Mouse (Mus musculus): Measurements from ENCODE around the gene Igfbp5. TPM values are rescaled to one million over a fixed set of nuclear protein-coding genes. Genes with fewer than 3 reads are reported as not detected.

The Igfbp5 gene
- polyA plus RNA-seq (2021; fragmentation: Nextera tagmentation): 6.5 and 11.6 TPM in 2 replicates
- long read RNA-seq, experiment 1, full-length matches to known transcripts: 11 of 46 reads
- long read RNA-seq, experiment 1, partial matches to known transcripts: 1 of 46 reads
- long read RNA-seq, experiment 1, other reads (novel, unspliced or antisense): 34 of 46 reads
- long read RNA-seq, experiment 2, full-length matches to known transcripts: 1 of 27 reads
- long read RNA-seq, experiment 2, partial matches to known transcripts: 0 of 27 reads
- long read RNA-seq, experiment 2, other reads (novel, unspliced or antisense): 26 of 27 reads

GRCm38 (mm10) chr1:72874287-72875211 lies at the start of gene Igfbp5:
TSS of gene Igfbp5 (minus strand) at chr1:72874884.

GRCm38 (mm10) chr1:72823751-72824706 lies 50.7 kb downstream of the Igfbp5 start, which contains the start of gene Igfbp2:
TSS of gene Igfbp2 (plus strand) at chr1:72824503.

Other genes with a start within 250 kb of the Igfbp5 start
- gene Ankar, start 174.3 kb downstream of the Igfbp5 start, polyA plus RNA-seq (2021; fragmentation: Nextera tagmentation): not detected in 2 replicates
- gene Rpl37a, start 163.6 kb downstream of the Igfbp5 start, polyA plus RNA-seq (2021; fragmentation: Nextera tagmentation): 1,840 and 2,002 TPM in 2 replicates
- 50.3 and 67.2 TPM in 2 replicates for gene Igfbp2, start 50.4 kb downstream of the Igfbp5 start, polyA plus RNA-seq (2021; fragmentation: Nextera tagmentation)
- gene Tnp1, start 141.0 kb upstream of the Igfbp5 start, polyA plus RNA-seq (2021; fragmentation: Nextera tagmentation): not detected in 2 replicates

Data from left cerebral cortex, adult 6 months (tissue).